In genomic region chr17:70968606-70969191, GRCm38 (mm10) we compare ENCODE assay signal across 7 mouse cellular contexts. TPM values are rescaled to one million over a fixed set of nuclear protein-coding genes. Genes with fewer than 3 reads are reported as not detected.
A peak's percentile ranks its signal among the peaks of the same experiment; 100 is the strongest.
DNase-seq lines count a peak whose midpoint lies in the region; ATAC-seq and TF ChIP-seq lines count a peak whose summit lies in the region.

No protein-coding gene starts in this region.

- no peak overlapping the region for H3K27ac ChIP-seq in lung, postnatal 0 days (ENCODE audit: low read length)
- H3K27ac ChIP-seq in brown adipose tissue, adult 24 weeks (replicated peaks; ENCODE audit: low read depth, low read length): no peak overlapping the region

- no peak overlapping the region for H3K4me2 ChIP-seq in lung, postnatal 0 days (replicated peaks; ENCODE audit: low read depth, low read length)

- peak; percentile 59 for ATAC-seq in lung, postnatal 0 days

- TF ChIP-seq CTCF in lung, postnatal 0 days (IDR thresholded peaks at IDR 0.05): peak; percentile 77

- no peak for TF ChIP-seq EP300 in lung, postnatal 0 days (IDR thresholded peaks at IDR 0.05)

- H3K9ac ChIP-seq in lung, postnatal 0 days (replicated peaks; ENCODE audit: low read depth): no peak overlapping the region

- DNase-seq in lung, postnatal 0 days (ENCODE audit: low spot score): peak; percentile 93
- no peak for DNase-seq in lung, postnatal 14 days
- peak; percentile 77 for DNase-seq in induced T-regulatory cell, adult 2 months (ENCODE audit: low read depth)
- peak; percentile 88 for DNase-seq in retina, embryonic 14.5 days (ENCODE audit: low spot score)
- no peak for DNase-seq in adrenal gland, adult 18-20 months (ENCODE audit: low spot score in 2 of 2)
- no peak for DNase-seq in frontal cortex, postnatal 36 days (ENCODE audit: low spot score in 2 of 2)

- H3K4me1 ChIP-seq in lung, postnatal 0 days (ENCODE audit: insufficient read depth, low read depth, low read length): no peaks in the 10 kb centered on the region
- no peaks in the 10 kb centered on the region for H3K4me1 ChIP-seq in brown adipose tissue, adult 24 weeks (ENCODE audit: control insufficient read depth, insufficient read depth, insufficient read length, low read length)

- no peak overlapping the region for H3K4me3 ChIP-seq in lung, postnatal 0 days (ENCODE audit: low read depth, low read length)
- H3K4me3 ChIP-seq in brown adipose tissue, adult 24 weeks (ENCODE audit: insufficient read depth, low read depth, low read length): peak overlapping the region; percentile 30; the same call in 1 of the 2 replicates

- H3K27me3 ChIP-seq in lung, postnatal 0 days (replicated peaks; ENCODE audit: insufficient read depth, low read length): no peaks in the 10 kb centered on the region

- H3K9me3 ChIP-seq in lung, postnatal 0 days (ENCODE audit: low read length): no peaks in the 10 kb centered on the region

- 14% methylated on average over 8 of the region's 8 CpGs for WGBS in lung, postnatal 0 days

- 0 out of 2 replicates have a peak, but pooled peaks cover 6% of the 10 kb centered on the region for H3K36me3 ChIP-seq in lung, postnatal 0 days (ENCODE audit: insufficient read depth, low read length)

RNA-seq across cellular contexts. Expression of gene Myom1, which starts 33.7 kb away (rescaled TPM):
- 9.2 and 12.7 TPM in 2 replicates for polyA plus RNA-seq in lung, postnatal 0 days (2015; fragmentation: Nextera tagmentation; extraction: Ambion mirVana)
- polyA plus RNA-seq in brown adipose tissue, adult 24 weeks (2012; ENCODE audit: insufficient read depth, insufficient read length, missing spikeins): 10.1 and 21.6 TPM in 2 replicates
- 1 to 10 TPM; 2.7 to 5.4 TPM for total RNA-seq in adrenal gland, adult 18-20 months (2021)

RNA-seq across cellular contexts. Expression of gene Myl12a, which starts 34.0 kb away (rescaled TPM):
- 1,283 and 1,300 TPM in 2 replicates for polyA plus RNA-seq in lung, postnatal 0 days (2015; fragmentation: Nextera tagmentation; extraction: Ambion mirVana)
- polyA plus RNA-seq in brown adipose tissue, adult 24 weeks (2012; ENCODE audit: insufficient read depth, insufficient read length, missing spikeins): 287 and 322 TPM in 2 replicates
- 100 to 1,000 TPM; 277 to 311 TPM for total RNA-seq in adrenal gland, adult 18-20 months (2021)

Comparison
In these comparisons a context has a peak if more than half of its experiments do, and no peak if none do; other contexts are left out.
1. DNase-seq: peak in lung, postnatal 0 days (single experiment), induced T-regulatory cell, adult 2 months (single experiment) and retina, embryonic 14.5 days (single experiment); none in lung, postnatal 14 days (single experiment), adrenal gland, adult 18-20 months (0 of 2) and frontal cortex, postnatal 36 days (0 of 2).